ENCODE assay signal across 7 mouse cellular contexts in genomic region chr7:37770400-37771050, GRCm38 (mm10). TPM values are rescaled to one million over a fixed set of nuclear protein-coding genes. Genes with fewer than 3 reads are reported as not detected.
DNase-seq lines count a peak whose midpoint lies in the region; ATAC-seq lines count a peak whose summit lies in the region.

No protein-coding gene starts in this region.

- no peaks in the 10 kb centered on the region for H3K36me3 ChIP-seq in embryonic facial prominence, embryonic 14.5 days (ENCODE audit: control insufficient read depth, insufficient read depth, low read length)
- H3K36me3 ChIP-seq in heart, embryonic 10.5 days, result no peaks in the 10 kb centered on the region
- H3K36me3 ChIP-seq in kidney, embryonic 15.5 days, result no peaks in the 10 kb centered on the region
- no peaks in the 10 kb centered on the region for H3K36me3 ChIP-seq in liver, embryonic 11.5 days (ENCODE audit: control insufficient read depth, insufficient read depth, low read length)

- ATAC-seq in cerebellum, adult (ENCODE audit: insufficient number of reproducible peaks, low FRiP score, low TSS enrichment), result peak; percentile 64
- ATAC-seq in embryonic facial prominence, embryonic 14.5 days (ENCODE audit: low read depth), result peak; percentile 87
- peak; percentile 86 for ATAC-seq in kidney, embryonic 15.5 days (replicated peaks; ENCODE audit: low FRiP score)
- ATAC-seq in liver, embryonic 11.5 days (replicated peaks; ENCODE audit: low FRiP score), result peak; percentile 36; the same call in 1 of the 2 replicates

- no peaks in the 10 kb centered on the region for H3K9me3 ChIP-seq in embryonic facial prominence, embryonic 14.5 days (ENCODE audit: control insufficient read depth, low read length)
- no peaks in the 10 kb centered on the region for H3K9me3 ChIP-seq in heart, embryonic 10.5 days
- H3K9me3 ChIP-seq in kidney, embryonic 15.5 days (replicated peaks), result no peaks in the 10 kb centered on the region
- no peaks in the 10 kb centered on the region for H3K9me3 ChIP-seq in liver, embryonic 11.5 days (ENCODE audit: control insufficient read depth, low read length)

- H3K27ac ChIP-seq in embryonic facial prominence, embryonic 14.5 days (replicated peaks; ENCODE audit: low read depth, low read length), result no peak overlapping the region; the same call in 1 of the 2 replicates
- H3K27ac ChIP-seq in heart, embryonic 10.5 days, result peak overlapping the region; percentile 74
- H3K27ac ChIP-seq in kidney, embryonic 15.5 days, result 0 out of 2 replicates have a peak overlapping the region, but pooled peaks have one; percentile 51
- H3K27ac ChIP-seq in liver, embryonic 11.5 days (ENCODE audit: low read depth, low read length), result no peak overlapping the region

- H3K4me3 ChIP-seq in embryonic facial prominence, embryonic 14.5 days (ENCODE audit: low read depth, low read length), result peak overlapping the region; percentile 57
- peak overlapping the region; percentile 74 for H3K4me3 ChIP-seq in heart, embryonic 10.5 days
- peak overlapping the region; percentile 61 for H3K4me3 ChIP-seq in kidney, embryonic 15.5 days (replicated peaks)
- peak overlapping the region; percentile 41 for H3K4me3 ChIP-seq in liver, embryonic 11.5 days (ENCODE audit: low read depth, low read length)

- H3K4me1 ChIP-seq in embryonic facial prominence, embryonic 14.5 days (ENCODE audit: control insufficient read depth, insufficient read depth, low read length), result peaks cover 6% of the 10 kb centered on the region; the same call in 1 of the 2 replicates
- peaks cover 20% of the 10 kb centered on the region for H3K4me1 ChIP-seq in heart, embryonic 10.5 days
- peaks cover 59% of the 10 kb centered on the region for H3K4me1 ChIP-seq in kidney, embryonic 15.5 days
- H3K4me1 ChIP-seq in liver, embryonic 11.5 days (replicated peaks; ENCODE audit: control insufficient read depth, insufficient read depth, low read length), result no peaks in the 10 kb centered on the region

- DNase-seq in embryonic facial prominence, embryonic 14.5 days (ENCODE audit: low spot score), result peak; percentile 89
- peak; percentile 90 for DNase-seq in heart, embryonic 10.5 days (ENCODE audit: low spot score)
- peak; percentile 69 for DNase-seq in liver, embryonic 11.5 days (ENCODE audit: low spot score)
- DNase-seq in neural tube, embryonic 10.5 days (ENCODE audit: extremely low spot score, low spot score), result peak; percentile 94
- peak; percentile 60 for DNase-seq in testis, postnatal 14 days (ENCODE audit: low spot score)

- under 1% methylated on average over 31 of the region's 57 CpGs for WGBS in embryonic facial prominence, embryonic 14.5 days
- WGBS in heart, embryonic 10.5 days, result under 1% methylated on average over 57 of the region's 57 CpGs
- WGBS in kidney, embryonic 15.5 days, result under 1% methylated on average over 57 of the region's 57 CpGs
- under 1% methylated on average over 57 of the region's 57 CpGs for WGBS in liver, embryonic 11.5 days

- peak overlapping the region; percentile 63 for H3K9ac ChIP-seq in embryonic facial prominence, embryonic 14.5 days (ENCODE audit: low read depth, low read length)
- peak overlapping the region; percentile 40 for H3K9ac ChIP-seq in kidney, embryonic 15.5 days
- no peak overlapping the region for H3K9ac ChIP-seq in liver, embryonic 11.5 days (ENCODE audit: low read depth, low read length)

- peaks cover 87% of the 10 kb centered on the region for H3K27me3 ChIP-seq in embryonic facial prominence, embryonic 14.5 days (replicated peaks; ENCODE audit: control insufficient read depth, insufficient read depth, low read length)
- peaks cover 71% of the 10 kb centered on the region for H3K27me3 ChIP-seq in heart, embryonic 10.5 days (ENCODE audit: insufficient read depth, poor library complexity, severe bottlenecking)
- peaks cover 96% of the 10 kb centered on the region for H3K27me3 ChIP-seq in kidney, embryonic 15.5 days
- peaks cover 90% of the 10 kb centered on the region for H3K27me3 ChIP-seq in liver, embryonic 11.5 days (replicated peaks; ENCODE audit: control insufficient read depth, insufficient read depth, low read length)

- H3K4me2 ChIP-seq in embryonic facial prominence, embryonic 14.5 days (ENCODE audit: low read depth, low read length), result peak overlapping the region; percentile 99
- peak overlapping the region; percentile 99 for H3K4me2 ChIP-seq in kidney, embryonic 15.5 days
- peak overlapping the region; percentile 65 for H3K4me2 ChIP-seq in liver, embryonic 11.5 days

RNA-seq across cellular contexts. Expression of gene Zfp536, which starts 2.9 kb away (rescaled TPM):
- 7.2 and 7.7 TPM in 2 replicates for polyA plus RNA-seq in embryonic facial prominence, embryonic 14.5 days (2014; fragmentation: Nextera tagmentation; extraction: Ambion mirVana)
- polyA plus RNA-seq in heart, embryonic 10.5 days (2016; fragmentation: Nextera tagmentation; extraction: Ambion mirVana), result 2.0 and 2.4 TPM in 2 replicates
- 6.7 and 9.5 TPM in 2 replicates for polyA plus RNA-seq in kidney, embryonic 15.5 days (2015; fragmentation: Nextera tagmentation; extraction: Ambion mirVana)
- polyA plus RNA-seq in liver, embryonic 11.5 days (2014; fragmentation: Nextera tagmentation; extraction: Ambion mirVana), result 0.66 and 0.86 TPM in 2 replicates

Comparison
In these comparisons a context has a peak if more than half of its experiments do, and no peak if none do; other contexts are left out.
1. ATAC-seq: peak in every context shown above with its lines; median percentile 87 in embryonic facial prominence, embryonic 14.5 days; 86 in kidney, embryonic 15.5 days; 64 in cerebellum, adult; 36 in liver, embryonic 11.5 days.
2. H3K27ac ChIP-seq: peak in heart, embryonic 10.5 days (single experiment) and kidney, embryonic 15.5 days (single experiment); none in embryonic facial prominence, embryonic 14.5 days (single experiment) and liver, embryonic 11.5 days (single experiment).
3. Peak in every context shown above with its lines, with median percentiles within 50 percentile points of each other: DNase-seq, H3K4me2 ChIP-seq and H3K4me3 ChIP-seq.